Mouse (Mus musculus) heart, embryonic 10.5 days (tissue): ENCODE data around the gene Ubtd1. TPM values are rescaled to one million over a fixed set of nuclear protein-coding genes. Genes with fewer than 3 reads are reported as not detected.

Experiments
- DNase-seq: peaks from one replicate; pipeline ENCODE4 v3.0.0-alpha.2; 2017; ENCODE audit warnings: low spot score
- H3K27ac ChIP-seq: fragments of 300-500 bp; sonication (generic); 2 replicates; pipeline ENCODE4 v1.5.1; 2016; ENCODE audit warnings: mild to moderate bottlenecking
- H3K27me3 ChIP-seq: fragments of 300-500 bp; sonication (generic); 2 replicates; pipeline ENCODE4 v1.6.1; 2016; ENCODE audit warnings: mild to moderate bottlenecking; ENCODE audit not compliant: poor library complexity, insufficient read depth, severe bottlenecking
- H3K36me3 ChIP-seq: fragments of 300-500 bp; sonication (generic); 2 replicates; pipeline ENCODE4 v1.6.1; 2016; ENCODE audit warnings: mild to moderate bottlenecking, moderate library complexity
- H3K4me1 ChIP-seq: fragments of 300-500 bp; sonication (generic); 2 replicates; pipeline ENCODE4 v1.6.1; 2016; ENCODE audit warnings: mild to moderate bottlenecking
- H3K4me3 ChIP-seq: fragments of 300-500 bp; sonication (generic); 2 replicates; pipeline ENCODE4 v1.5.1; 2016; ENCODE audit warnings: mild to moderate bottlenecking, moderate library complexity
- H3K9me3 ChIP-seq: fragments of 300-500 bp; sonication (generic); 2 replicates; pipeline ENCODE4 v1.6.1; 2016; ENCODE audit warnings: mild to moderate bottlenecking, moderate library complexity
- WGBS: fragments of 180-500 bp; shearing (Covaris S2); methylation state at CpG from one replicate; pipeline ENCODE4 v1.1.7; 2016; 5-methylcytosine and 5-hydroxymethylcytosine counted together
- polyA plus RNA-seq: library from polyadenylated mRNA; unstranded; fragments of >200 nt; fragmentation: Nextera tagmentation; extraction: Ambion mirVana; gene quantifications from 2 replicates; pipeline ENCODE4 v1.2.1, GENCODE M21; 2016

Gene Ubtd1
- polyA plus RNA-seq, 1 experiment from 2014 or later = 14.0 TPM

DNA sequence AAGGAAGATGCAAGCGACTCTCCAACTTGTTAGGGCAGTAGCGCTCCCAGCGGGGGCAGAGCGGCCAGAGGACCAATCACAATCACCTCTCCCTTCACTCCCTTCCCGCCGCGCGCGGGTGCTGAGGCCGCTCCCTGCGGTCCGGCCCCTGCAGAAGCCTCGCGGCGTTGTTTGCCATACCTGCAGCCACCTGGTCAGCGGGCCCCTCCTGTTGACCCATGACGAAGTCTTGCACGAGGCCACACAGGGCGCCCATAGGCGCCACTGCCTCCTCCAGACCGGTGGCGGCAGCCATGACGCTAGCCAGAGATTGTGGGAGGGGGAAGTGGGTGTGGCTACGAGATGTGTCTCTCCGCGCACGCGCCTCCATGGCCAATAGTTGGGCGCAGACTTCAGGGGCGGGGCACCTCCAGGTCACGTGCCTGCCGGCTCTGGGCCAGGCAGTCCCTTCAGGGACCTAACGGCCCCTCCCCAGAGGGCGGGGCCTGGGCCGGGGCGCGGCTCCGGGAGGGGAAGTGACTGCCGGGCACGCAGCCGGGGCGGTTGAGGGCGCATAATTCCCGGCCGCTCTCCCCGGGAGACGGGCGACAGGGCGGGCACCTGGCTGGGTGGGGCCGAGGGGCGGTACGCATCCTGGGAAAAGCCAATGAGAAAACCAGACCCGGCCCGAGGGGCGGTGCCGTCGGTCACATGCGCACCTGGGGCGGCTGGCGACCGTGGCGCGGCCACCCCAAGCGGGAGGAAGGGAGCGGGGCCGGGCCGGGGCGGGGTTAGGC lies 556 bp upstream of the Ubtd1 start, which contains the start of gene Mms19:
Mms19 (minus strand) TSS at position 339 of the 776 bp plus-strand sequence.
- H3K36me3 ChIP-seq = no peaks in the 10 kb centered on the region
- H3K9me3 ChIP-seq = no peaks in the 10 kb centered on the region
- peak; percentile 99 for DNase-seq
- 0 out of 2 replicates have a peak, but pooled peaks cover 4% of the 10 kb centered on the region for H3K27me3 ChIP-seq
- H3K27ac ChIP-seq = peak within 1 kb of the TSS; percentile 93
- H3K4me1 ChIP-seq = peaks cover 16% of the 10 kb centered on the region
- WGBS = under 1% methylated on average over 61 of the region's 68 CpGs
- peak within 1 kb of the TSS; percentile 95 for H3K4me3 ChIP-seq

DNA sequence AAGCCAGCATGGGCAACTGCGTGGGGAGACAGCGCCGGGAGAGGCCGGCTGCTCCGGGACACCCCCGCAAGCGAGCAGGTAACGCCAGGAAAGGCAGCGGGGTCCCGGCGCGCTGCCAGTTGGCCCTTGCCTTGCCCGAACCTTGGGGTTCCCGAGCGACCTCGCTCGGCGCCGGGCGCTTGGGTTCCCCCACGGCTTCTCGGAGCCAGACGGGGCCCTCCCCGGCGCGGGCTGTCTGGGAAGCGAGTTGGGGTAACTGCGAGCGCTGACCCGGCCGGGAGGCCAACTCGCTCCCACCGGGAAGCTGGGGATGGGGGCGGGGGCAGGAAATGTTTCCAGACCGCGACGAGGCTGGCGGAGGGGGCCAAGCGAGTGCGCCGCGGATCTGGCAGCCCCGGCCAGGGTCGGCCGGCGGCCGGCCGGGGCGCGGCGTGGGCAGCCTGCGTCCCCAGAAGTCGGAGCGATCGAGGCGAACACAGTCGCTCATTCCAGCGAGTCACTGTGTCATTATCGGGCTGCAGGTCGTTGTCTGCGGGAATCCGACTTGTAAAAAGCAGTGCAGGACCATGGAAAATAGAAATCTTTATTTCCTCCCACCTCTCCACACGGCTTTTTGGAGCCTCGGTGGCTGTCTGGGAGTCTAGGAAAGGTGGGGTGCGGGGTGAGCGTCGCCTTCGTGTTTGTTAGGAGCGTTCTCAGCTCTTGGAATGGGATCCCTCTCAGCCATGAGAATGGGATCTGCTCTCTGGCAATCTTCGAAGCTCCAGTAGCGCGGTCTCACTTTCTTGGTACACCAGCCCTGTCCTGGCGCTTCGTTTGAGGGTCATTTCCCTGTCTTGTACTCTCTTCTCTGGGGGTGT lies 598 bp downstream of the Ubtd1 start:
- H3K9me3 ChIP-seq = no peaks in the 10 kb centered on the region
- DNase-seq = peak; percentile 80
- H3K27me3 ChIP-seq = 0 out of 2 replicates have a peak, but pooled peaks cover 4% of the 10 kb centered on the region
- peak overlapping the region; percentile 93 for H3K27ac ChIP-seq
- under 1% methylated on average over 74 of the region's 74 CpGs for WGBS
- no peaks in the 10 kb centered on the region for H3K36me3 ChIP-seq
- peaks cover 16% of the 10 kb centered on the region for H3K4me1 ChIP-seq
- peak overlapping the region; percentile 95 for H3K4me3 ChIP-seq

DNA sequence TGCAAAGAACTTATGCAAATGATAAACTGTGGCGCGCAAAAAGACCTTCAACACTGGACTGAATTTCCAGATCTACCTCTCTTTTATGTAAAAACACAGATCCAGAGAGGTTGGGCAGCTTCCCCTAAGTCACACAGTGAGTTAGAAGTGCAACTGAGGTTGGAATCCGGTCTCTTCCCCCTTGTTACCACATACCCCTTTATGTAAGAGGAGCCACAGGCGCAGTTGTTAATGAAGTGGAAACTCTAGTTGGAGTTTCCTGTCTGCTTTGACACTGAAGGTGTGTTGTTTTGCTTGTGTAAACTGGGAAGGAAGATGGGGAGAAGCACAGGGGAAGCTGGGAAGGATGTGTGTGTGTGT lies 1.2 kb downstream of the Ubtd1 start:
- Histone ChIP-seq H3K4me1 (peaks cover 16% of the 10 kb centered on the region), H3K4me3 (peak overlapping the region; percentile 95), H3K36me3 (no peaks in the 10 kb centered on the region), H3K27ac (peak overlapping the region; percentile 93; the same call in 1 of the 2 replicates), H3K27me3 (0 out of 2 replicates have a peak, but pooled peaks cover 4% of the 10 kb centered on the region), H3K9me3 (no peaks in the 10 kb centered on the region)
- WGBS = 4% methylated on average over 4 of the region's 4 CpGs
- no peak for DNase-seq

DNA sequence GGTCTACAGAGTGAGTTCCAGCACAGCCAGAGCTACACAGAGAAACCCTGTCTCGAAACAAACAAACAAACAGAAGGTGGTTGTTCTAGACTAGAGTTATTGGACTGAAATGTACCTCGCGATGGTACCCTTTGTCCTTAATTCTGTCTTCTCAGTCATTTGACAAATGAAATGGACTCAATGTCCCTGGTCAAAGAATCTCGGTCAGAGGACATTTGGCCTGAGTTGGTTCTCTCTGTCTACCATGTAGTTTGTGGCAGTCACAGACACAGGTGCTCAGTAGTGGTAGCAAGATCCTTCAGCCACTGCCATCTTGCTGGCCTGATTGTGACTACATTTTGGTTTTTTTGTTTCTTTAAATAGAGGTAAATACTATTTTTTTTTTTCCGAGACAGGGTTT lies 4.4 kb downstream of the Ubtd1 start:
- Histone ChIP-seq H3K27ac (no peak overlapping the region), H3K9me3 (no peaks in the 10 kb centered on the region), H3K4me3 (no peak overlapping the region), H3K36me3 (no peaks in the 10 kb centered on the region), H3K27me3 (0 out of 2 replicates have a peak, but pooled peaks cover 4% of the 10 kb centered on the region), H3K4me1 (peaks cover 13% of the 10 kb centered on the region)
- 87% methylated on average over 5 of the region's 5 CpGs for WGBS
- DNase-seq = no peak

DNA sequence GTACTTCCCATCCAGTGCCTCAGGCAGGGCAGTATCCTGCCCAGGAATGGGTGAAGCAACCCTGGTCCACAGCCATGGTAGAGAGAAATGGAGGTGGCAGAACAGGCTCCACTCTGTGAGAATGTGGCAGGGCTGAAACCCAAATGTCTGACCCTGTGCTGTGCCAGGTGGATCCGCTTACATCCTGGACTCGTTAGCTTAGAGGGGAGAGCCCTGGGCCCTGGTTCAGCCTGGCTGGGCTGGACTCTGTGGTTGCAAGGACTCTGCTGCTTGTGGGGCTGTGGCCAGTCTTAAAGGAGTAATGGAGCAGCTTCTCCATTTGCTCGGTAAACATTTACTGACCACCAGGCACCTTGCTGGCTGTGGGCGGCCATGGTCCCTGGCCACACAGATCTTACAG lies 5.6 kb downstream of the Ubtd1 start:
- no peaks in the 10 kb centered on the region for H3K9me3 ChIP-seq
- 82% methylated on average over 4 of the region's 4 CpGs for WGBS
- DNase-seq = no peak
- H3K27me3 ChIP-seq = 0 out of 2 replicates have a peak, but pooled peaks cover 4% of the 10 kb centered on the region
- H3K36me3 ChIP-seq = no peaks in the 10 kb centered on the region
- no peak overlapping the region for H3K4me3 ChIP-seq
- no peak overlapping the region for H3K27ac ChIP-seq
- peaks cover 21% of the 10 kb centered on the region for H3K4me1 ChIP-seq

DNA sequence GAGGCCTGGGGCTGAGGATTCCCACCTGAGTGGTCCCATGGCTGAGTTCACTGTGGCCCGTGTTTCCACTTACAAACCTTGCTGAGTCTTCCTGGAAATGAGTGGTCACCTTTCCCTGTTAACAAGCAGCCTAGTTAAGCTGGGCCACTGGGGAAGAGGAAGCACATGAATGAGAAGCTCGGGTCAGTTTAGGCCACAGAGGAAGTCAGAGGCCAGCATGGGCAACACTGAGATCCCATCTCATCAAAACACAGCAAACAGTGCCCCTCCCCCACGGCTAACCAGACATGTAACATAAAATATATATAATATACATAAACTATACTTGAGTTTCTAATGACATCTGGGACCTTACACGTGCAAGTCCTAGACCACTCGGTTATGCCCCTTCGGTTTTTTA lies 8.2 kb downstream of the Ubtd1 start:
- DNase-seq = no peak
- no peak overlapping the region for H3K4me3 ChIP-seq
- no peaks in the 10 kb centered on the region for H3K27me3 ChIP-seq
- H3K9me3 ChIP-seq = no peaks in the 10 kb centered on the region
- WGBS = 76% methylated on average over 6 of the region's 6 CpGs
- H3K36me3 ChIP-seq = no peaks in the 10 kb centered on the region
- H3K27ac ChIP-seq = no peak overlapping the region
- H3K4me1 ChIP-seq = peaks cover 22% of the 10 kb centered on the region

DNA sequence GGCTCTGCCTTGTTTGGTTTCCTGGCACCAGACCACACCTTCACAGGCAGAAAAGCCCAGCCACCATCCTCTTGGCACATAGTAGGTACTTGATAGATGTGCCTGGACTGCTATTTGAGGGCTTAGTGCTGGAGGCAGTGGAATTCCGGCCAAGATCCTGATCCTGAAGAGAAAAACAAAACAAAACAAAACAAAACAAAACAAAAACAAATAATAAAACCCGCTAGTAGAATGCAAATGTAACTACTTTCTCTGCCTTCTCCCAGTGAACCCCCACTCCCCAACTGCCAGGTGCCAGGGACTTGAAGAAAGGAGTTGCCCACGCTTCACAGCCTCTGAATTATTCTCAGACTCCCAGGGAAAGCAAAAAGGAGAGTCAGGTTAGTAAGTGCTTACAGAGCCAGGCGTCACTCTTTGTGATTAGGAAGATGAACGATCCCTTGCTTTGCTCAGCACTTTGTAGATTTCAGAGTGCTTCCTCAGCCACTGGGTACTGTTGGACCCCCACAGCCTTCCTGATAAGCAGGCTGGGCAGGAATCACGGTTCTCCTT lies 10.4 kb downstream of the Ubtd1 start:
- Histone ChIP-seq H3K4me1 (peaks cover 41% of the 10 kb centered on the region), H3K27me3 (no peaks in the 10 kb centered on the region), H3K27ac (0 out of 2 replicates have a peak overlapping the region, but pooled peaks have one; percentile 22), H3K4me3 (no peak overlapping the region), H3K9me3 (no peaks in the 10 kb centered on the region), H3K36me3 (no peaks in the 10 kb centered on the region)
- WGBS = 35% methylated on average over 6 of the region's 6 CpGs
- DNase-seq = no peak

DNA sequence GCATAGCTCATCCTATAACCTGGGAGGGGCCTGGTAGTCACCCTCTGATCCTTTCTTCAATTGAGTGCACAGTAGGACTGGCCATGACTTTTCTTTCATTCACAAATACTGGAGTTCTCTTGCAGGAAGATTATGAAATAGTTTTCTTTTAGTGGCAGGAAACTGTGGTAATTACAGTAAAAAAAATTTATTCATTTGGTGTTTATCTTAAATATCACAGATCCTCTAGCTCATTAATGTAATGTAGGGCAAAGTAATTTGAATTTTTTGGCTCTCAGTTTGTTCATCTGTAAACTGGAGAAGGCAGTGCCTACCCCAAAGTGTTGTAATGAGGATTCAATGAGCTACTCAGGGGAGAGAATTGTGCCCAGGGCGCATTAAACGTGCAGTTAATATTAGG lies 11.4 kb downstream of the Ubtd1 start:
- Histone ChIP-seq H3K27ac (no peak overlapping the region), H3K4me3 (no peak overlapping the region), H3K4me1 (peaks cover 51% of the 10 kb centered on the region), H3K27me3 (no peaks in the 10 kb centered on the region), H3K36me3 (no peaks in the 10 kb centered on the region), H3K9me3 (no peaks in the 10 kb centered on the region)
- DNase-seq = no peak
- WGBS = 91% methylated on average over 2 of the region's 2 CpGs

DNA sequence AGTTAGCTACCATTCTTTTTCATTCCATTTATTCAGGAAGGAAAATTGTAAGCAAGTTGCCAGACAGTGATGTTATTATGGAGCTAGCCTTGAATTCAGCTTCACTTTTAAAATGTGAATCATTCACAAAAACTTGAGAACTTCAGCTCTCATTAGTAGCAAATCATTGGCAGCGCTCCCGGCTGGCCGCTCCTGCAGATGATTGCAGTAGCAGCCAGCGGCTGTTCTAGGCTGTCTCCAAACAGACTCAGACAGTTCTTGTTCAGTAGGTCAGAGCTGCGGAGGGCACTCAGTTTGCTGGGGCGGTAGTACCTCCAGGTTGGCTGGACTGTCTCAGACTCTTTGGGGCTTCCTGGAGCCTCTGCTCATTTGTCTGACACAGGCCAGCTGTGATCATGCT lies 11.9 kb downstream of the Ubtd1 start:
- no peak overlapping the region for H3K27ac ChIP-seq
- no peak for DNase-seq

DNA sequence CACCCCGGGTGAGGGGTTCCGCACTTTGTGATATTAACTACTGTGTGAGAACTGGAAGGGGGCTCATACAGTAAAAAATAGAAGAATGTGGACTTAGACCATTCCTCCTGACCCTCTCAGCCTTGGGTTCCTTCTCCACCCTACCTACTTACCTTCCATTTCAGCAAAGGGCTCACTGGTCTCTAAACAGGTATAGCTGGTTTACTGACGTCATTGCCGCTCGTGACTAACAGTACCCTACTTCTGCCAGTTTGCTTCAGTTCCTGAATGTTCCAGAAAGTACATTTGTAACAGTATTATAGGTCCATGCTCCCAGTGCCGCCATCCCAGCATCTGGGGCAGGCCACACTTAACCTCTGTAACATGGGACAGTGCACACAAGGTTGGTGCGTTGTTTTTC lies 12.5 kb downstream of the Ubtd1 start:
- DNase-seq = no peak
- Histone ChIP-seq H3K4me1 (peaks cover 52% of the 10 kb centered on the region), H3K27me3 (no peaks in the 10 kb centered on the region), H3K36me3 (no peaks in the 10 kb centered on the region), H3K27ac (no peak overlapping the region), H3K4me3 (no peak overlapping the region), H3K9me3 (no peaks in the 10 kb centered on the region)
- WGBS = 91% methylated on average over 7 of the region's 7 CpGs

More for the DNA sequence above, 11.9 kb downstream of the Ubtd1 start:
- Histone ChIP-seq H3K4me1 (peaks cover 49% of the 10 kb centered on the region), H3K27me3 (no peaks in the 10 kb centered on the region), H3K4me3 (no peak overlapping the region), H3K36me3 (no peaks in the 10 kb centered on the region), H3K9me3 (no peaks in the 10 kb centered on the region)
- WGBS = 77% methylated on average over 6 of the region's 6 CpGs

DNA sequence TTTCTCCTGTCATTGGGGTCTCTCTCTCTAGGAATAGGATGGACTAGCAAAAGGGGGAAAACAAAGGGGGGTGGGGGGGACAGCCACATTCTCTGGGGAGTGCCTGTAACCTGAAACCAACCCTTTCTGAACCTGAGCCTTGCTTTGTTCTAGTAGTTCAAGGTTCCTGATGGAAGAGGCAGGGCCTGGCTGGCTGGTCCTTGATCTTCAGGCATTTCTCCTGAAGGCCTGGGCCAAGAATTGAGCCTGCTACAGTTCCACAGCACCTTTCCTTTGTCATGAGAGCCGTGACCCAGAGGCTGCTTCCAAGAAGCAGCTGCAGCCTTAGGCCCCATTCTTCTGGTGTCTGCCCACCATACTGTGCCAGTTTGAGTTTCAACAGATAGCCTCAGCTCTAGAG lies 13.9 kb downstream of the Ubtd1 start:
- Histone ChIP-seq H3K27me3 (no peaks in the 10 kb centered on the region), H3K4me3 (no peak overlapping the region), H3K9me3 (no peaks in the 10 kb centered on the region), H3K36me3 (no peaks in the 10 kb centered on the region), H3K4me1 (peaks cover 64% of the 10 kb centered on the region), H3K27ac (peak overlapping the region; percentile 57; the same call in 1 of the 2 replicates)
- 44% methylated on average over 1 of the region's 1 CpGs for WGBS
- DNase-seq = no peak

DNA sequence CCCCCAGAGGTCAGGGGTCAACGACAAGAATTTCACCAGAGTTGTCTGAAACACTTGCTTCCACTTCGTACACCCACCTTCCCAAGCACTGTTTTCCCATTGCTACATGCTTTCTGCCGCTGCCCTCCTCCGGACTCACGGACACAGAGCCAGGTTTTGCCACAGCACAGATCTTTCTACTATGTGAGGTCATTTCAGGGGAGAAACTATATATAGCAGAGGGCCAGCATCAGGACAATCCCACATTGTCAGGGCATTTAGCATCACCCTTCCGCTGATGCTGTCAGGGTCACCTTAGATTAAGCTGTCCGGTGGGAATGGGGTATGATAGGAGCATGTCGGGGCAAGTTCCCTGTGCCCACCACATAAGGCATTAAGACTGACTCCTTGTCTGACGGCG lies 15.5 kb downstream of the Ubtd1 start:
- Histone ChIP-seq H3K27me3 (no peaks in the 10 kb centered on the region), H3K9me3 (no peaks in the 10 kb centered on the region), H3K4me3 (no peak overlapping the region), H3K27ac (peak overlapping the region; percentile 56), H3K4me1 (peaks cover 69% of the 10 kb centered on the region), H3K36me3 (no peaks in the 10 kb centered on the region)
- WGBS = 49% methylated on average over 10 of the region's 10 CpGs
- no peak for DNase-seq
